Mouse (Mus musculus) MEL (cell line): ENCODE results near the gene Khdrbs2. TPM values are rescaled to one million over a fixed set of nuclear protein-coding genes. Genes with fewer than 3 reads are reported as not detected.

Experiments used
- DNase-seq: peaks from one replicate; pipeline ENCODE4 v3.0.0; 2011; ENCODE audit warnings: low read depth, low spot score
- H3K27ac ChIP-seq: 2 replicates; pipeline ENCODE4 v1.5.1; 2012; ENCODE audit warnings: low read depth, mild to moderate bottlenecking, control low read depth, low read length, moderate library complexity; ENCODE audit not compliant: control insufficient read depth
- H3K27me3 ChIP-seq, 2 experiments: fragments of 150-350 bp in 1 of 2; sonication (generic) in 1 of 2; 2 replicates each; pipeline ENCODE4 v1.6.1; 2012; ENCODE audit warnings: low read length in 2 of 2, mild to moderate bottlenecking in 2 of 2, improper control_type of control experiment in 1 of 2, moderate library complexity in 1 of 2; ENCODE audit not compliant: insufficient read depth in 2 of 2, control insufficient read depth in 1 of 2
- H3K36me3 ChIP-seq, 2 experiments: 2 replicates each; pipeline ENCODE4 v1.6.1; 2012 to 2014; ENCODE audit warnings: low read length in 2 of 2, improper control_type of control experiment in 1 of 2, inconsistent platforms in 1 of 2, mild to moderate bottlenecking in 1 of 2; ENCODE audit not compliant: insufficient read depth in 2 of 2, control insufficient read depth in 1 of 2
- H3K4me1 ChIP-seq, 2 experiments: fragments of 150-350 bp in 1 of 2; sonication (generic) in 1 of 2; 2 replicates each; pipeline ENCODE4 v1.6.1; 2012; ENCODE audit warnings: low read length in 2 of 2, improper control_type of control experiment in 1 of 2, mild to moderate bottlenecking in 1 of 2; ENCODE audit not compliant: insufficient read depth in 2 of 2, control insufficient read depth in 1 of 2
- H3K4me3 ChIP-seq, 2 experiments: fragments of 150-350 bp in 1 of 2; sonication (generic) in 1 of 2; 2 replicates each; pipeline ENCODE4 v1.5.1; 2012; ENCODE audit warnings: low read depth in 2 of 2, low read length in 2 of 2, mild to moderate bottlenecking in 2 of 2, moderate library complexity in 2 of 2, control low read depth in 1 of 2, improper control_type of control experiment in 1 of 2; ENCODE audit not compliant: control insufficient read depth in 1 of 2, insufficient read depth in 1 of 2
- H3K79me2 ChIP-seq: 2 replicates; pipeline ENCODE4 v1.6.1; 2012; ENCODE audit warnings: mild to moderate bottlenecking, low read length, moderate library complexity; ENCODE audit not compliant: control insufficient read depth, poor library complexity, insufficient read depth
- H3K9ac ChIP-seq: 2 replicates; pipeline ENCODE4 v1.6.1; 2012; ENCODE audit warnings: low read depth, mild to moderate bottlenecking, control low read depth, low read length, moderate library complexity; ENCODE audit not compliant: control insufficient read depth, poor library complexity, severe bottlenecking
- H3K9me3 ChIP-seq: fragments of 150-350 bp; sonication (generic); replicated peaks from 2 replicates; pipeline ENCODE4 v1.6.1; 2012; ENCODE audit warnings: mild to moderate bottlenecking, low read length, improper control_type of control experiment, moderate library complexity; ENCODE audit not compliant: insufficient read depth
- BHLHE40 ChIP-seq: IDR thresholded peaks from 2 replicates; pipeline ENCODE4 v1.6.1; 2012; ENCODE audit warnings: low read depth, mild to moderate bottlenecking, inconsistent platforms, low read length, improper control_type of control experiment, borderline replicate concordance
- CHD1 ChIP-seq: IDR thresholded peaks from 2 replicates; pipeline ENCODE4 v1.6.1; 2012; ENCODE audit warnings: low read depth, mild to moderate bottlenecking, inconsistent platforms, low read length, improper control_type of control experiment
- CHD2 ChIP-seq: IDR thresholded peaks from 2 replicates; pipeline ENCODE4 v1.6.1; 2011; ENCODE audit warnings: low read length, improper control_type of control experiment
- CTCF ChIP-seq, 3 experiments: IDR thresholded peaks in 2 of 3; conservative IDR thresholded peaks in 1 of 3; 2 replicates each; pipeline ENCODE4 v1.5.1; 2011 to 2012; ENCODE audit warnings: low read length in 3 of 3, low read depth in 2 of 3, mild to moderate bottlenecking in 2 of 3, improper control_type of control experiment in 1 of 3, inconsistent platforms in 1 of 3, mixed read lengths in 1 of 3, moderate library complexity in 1 of 3; ENCODE audit not compliant: control insufficient read depth in 1 of 3, insufficient read depth in 1 of 3, poor library complexity in 1 of 3, severe bottlenecking in 1 of 3
- E2F4 ChIP-seq: IDR thresholded peaks from 2 replicates; pipeline ENCODE4 v1.6.1; 2011; ENCODE audit warnings: low read depth, low read length, improper control_type of control experiment, borderline replicate concordance
- ELF1 ChIP-seq: IDR thresholded peaks from 2 replicates; pipeline ENCODE4 v1.6.1; 2014; ENCODE audit warnings: low read depth, mild to moderate bottlenecking, inconsistent platforms, low read length, improper control_type of control experiment, moderate library complexity
- EP300 ChIP-seq, 2 experiments: IDR thresholded peaks; 2 replicates each; pipeline ENCODE4 v1.6.1; 2011; ENCODE audit warnings: improper control_type of control experiment in 2 of 2, low read length in 2 of 2, low read depth in 1 of 2, mild to moderate bottlenecking in 1 of 2
- GABPA ChIP-seq: IDR thresholded peaks from 2 replicates; pipeline ENCODE4 v1.6.1; 2012; ENCODE audit warnings: low read depth, mild to moderate bottlenecking, inconsistent platforms, low read length, improper control_type of control experiment, moderate library complexity
- MAFK ChIP-seq: IDR thresholded peaks from 2 replicates; pipeline ENCODE4 v1.6.1; 2011; ENCODE audit warnings: low read depth, mild to moderate bottlenecking, low read length, improper control_type of control experiment, borderline replicate concordance
- MAX ChIP-seq: IDR thresholded peaks from 2 replicates; pipeline ENCODE4 v1.6.1; 2011; ENCODE audit warnings: low read length, improper control_type of control experiment
- MXI1 ChIP-seq: IDR thresholded peaks from 2 replicates; pipeline ENCODE4 v1.6.1; 2011; ENCODE audit warnings: mild to moderate bottlenecking, low read depth, low read length, improper control_type of control experiment
- NRF1 ChIP-seq: IDR thresholded peaks from 2 replicates; pipeline ENCODE4 v1.6.1; 2014; ENCODE audit warnings: low read depth, mild to moderate bottlenecking, inconsistent platforms, low read length, improper control_type of control experiment, moderate library complexity; ENCODE audit not compliant: poor library complexity, insufficient read depth, severe bottlenecking
- POLR2A ChIP-seq, 2 experiments: IDR thresholded peaks; 2 replicates each; pipeline ENCODE4 v1.6.1; 2011 to 2012; ENCODE audit warnings: low read length in 2 of 2, mild to moderate bottlenecking in 2 of 2, control low read depth in 1 of 2, improper control_type of control experiment in 1 of 2, low read depth in 1 of 2, moderate library complexity in 1 of 2; ENCODE audit not compliant: control insufficient read depth in 1 of 2, insufficient read depth in 1 of 2, poor library complexity in 1 of 2
- POLR2AphosphoS5 ChIP-seq: IDR thresholded peaks from 2 replicates; pipeline ENCODE4 v1.6.1; 2012; ENCODE audit warnings: low read depth, borderline replicate concordance, mild to moderate bottlenecking, inconsistent platforms, low read length, moderate library complexity, mixed read lengths
- SMC3 ChIP-seq: IDR thresholded peaks from 2 replicates; pipeline ENCODE4 v1.6.1; 2011; ENCODE audit warnings: low read depth, low read length, improper control_type of control experiment
- TAL1 ChIP-seq: IDR thresholded peaks from 2 replicates; pipeline ENCODE4 v1.6.1; 2012; ENCODE audit warnings: mild to moderate bottlenecking, inconsistent platforms, low read length, moderate library complexity, mixed read lengths
- TBP ChIP-seq: IDR thresholded peaks from 2 replicates; pipeline ENCODE4 v1.8.0; 2011; ENCODE audit warnings: low read depth, low read length, improper control_type of control experiment
- ZC3H11A ChIP-seq: IDR thresholded peaks from 2 replicates; pipeline ENCODE4 v1.6.1; 2012; ENCODE audit warnings: low read depth, mild to moderate bottlenecking, inconsistent platforms, low read length, improper control_type of control experiment
- ZMIZ1 ChIP-seq: IDR thresholded peaks from 2 replicates; pipeline ENCODE4 v1.6.1; 2012; ENCODE audit warnings: low read depth, mild to moderate bottlenecking, inconsistent platforms, low read length, improper control_type of control experiment, moderate library complexity
- polyA plus RNA-seq, 2 experiments: library from polyadenylated mRNA; stranded (reverse) in 1 of 2; unstranded in 1 of 2; fragments of >175 nt in 1 of 2; fragments of >200 nt in 1 of 2; gene quantifications; 2 replicates each; pipeline versions ENCODE4 v1.2.1 to v1.2.4; 2012; ENCODE audit warnings: low replicate concordance in 2 of 2, low read depth in 1 of 2; ENCODE audit not compliant: insufficient read length in 2 of 2, insufficient read depth in 1 of 2, missing spikeins in 1 of 2
- total RNA-seq: library from RNA; depleted of rRNA; stranded (reverse); fragments of 300-350 nt; gene quantifications from 2 replicates; pipeline ENCODE4 v1.2.3, GENCODE M21; 2012

The Khdrbs2 gene
- total and polyA plus RNA-seq, 3 experiments, result not detected

DNA sequence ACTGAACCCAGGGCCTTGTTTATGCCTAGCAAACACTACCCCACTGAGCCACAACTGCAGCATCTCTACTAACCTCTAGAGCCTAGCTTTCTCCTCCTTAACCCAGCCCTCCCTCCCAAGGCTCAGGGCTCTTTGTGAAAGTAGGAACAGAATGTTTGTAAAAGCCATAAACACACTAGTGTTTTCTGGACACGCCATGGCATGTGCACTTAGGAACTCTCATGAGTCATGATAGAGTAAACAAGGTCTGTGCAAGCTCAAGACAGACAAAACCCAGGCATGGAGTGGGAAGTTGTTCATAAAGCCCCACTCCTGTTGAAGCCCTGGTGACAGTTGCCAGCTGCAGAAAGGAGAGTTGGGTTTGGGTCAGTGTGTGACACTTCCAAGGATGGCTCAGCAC is 257.0 kb downstream of the Khdrbs2 start:
- TF ChIP-seq EP300 (IDR thresholded peaks at IDR 0.05; ENCODE audit: low read depth in 1 of 2, low read length in 2 of 2) (no peak), ZMIZ1 (no peak), SMC3 (no peak), ELF1 (no peak), GABPA (no peak), CHD1 (no peak), CTCF (IDR thresholded peaks at IDR 0.05 in 2 of 3, conservative IDR thresholded peaks at IDR 0.05 in 1 of 3; ENCODE audit: control insufficient read depth in 1 of 3, insufficient read depth in 1 of 3, low read depth in 2 of 3, low read length in 3 of 3, poor library complexity in 1 of 3, severe bottlenecking in 1 of 3) (no peak), CHD2 (no peak), E2F4 (no peak)
- Histone ChIP-seq H3K9ac (no peak overlapping the region), H3K36me3 (no peaks in the 10 kb centered on the region), H3K79me2 (no peaks in the 10 kb centered on the region), H3K4me3 (no peak overlapping the region), H3K27ac (no peak overlapping the region), H3K4me1 (no peaks in the 10 kb centered on the region), H3K9me3 (no peaks in the 10 kb centered on the region), H3K27me3 (no peaks in the 10 kb centered on the region)
- no peak for DNase-seq

- Histone ChIP-seq H3K27ac (no peak overlapping the region), H3K4me1 (no peaks in the 10 kb centered on the region), H3K4me3 (no peak overlapping the region), H3K9me3 (no peaks in the 10 kb centered on the region), H3K36me3 (no peaks in the 10 kb centered on the region), H3K9ac (no peak overlapping the region), H3K27me3 (no peaks in the 10 kb centered on the region), H3K79me2 (no peaks in the 10 kb centered on the region)
- no peak for DNase-seq
- no peak for TF ChIP-seq CHD1
- no peak for TF ChIP-seq NRF1
- no peak for TF ChIP-seq EP300 (IDR thresholded peaks at IDR 0.05; ENCODE audit: low read depth in 1 of 2, low read length in 2 of 2)
- no peak for TF ChIP-seq ZC3H11A
- TF ChIP-seq POLR2A (IDR thresholded peaks at IDR 0.05; ENCODE audit: control insufficient read depth in 1 of 2, insufficient read depth in 1 of 2, low read depth in 1 of 2, low read length in 2 of 2, poor library complexity in 1 of 2), result no peak
- TF ChIP-seq BHLHE40, result no peak
- no peak for TF ChIP-seq SMC3
- TF ChIP-seq MAFK, result no peak
- TF ChIP-seq MXI1, result no peak
- TF ChIP-seq TAL1, result no peak
- TF ChIP-seq TBP, result no peak
- TF ChIP-seq POLR2AphosphoS5, result no peak
- TF ChIP-seq MAX, result no peak
Observed at GRCm38 (mm10) chr1:32430516-32430915, 258.0 kb downstream of the Khdrbs2 start.
